Mouse (Mus musculus) ES-E14 (cell line): ENCODE data around the gene Pnpla1. TPM values are rescaled to one million over a fixed set of nuclear protein-coding genes. Genes with fewer than 3 reads are reported as not detected.

Experiments used
- DNase-seq: peaks from one replicate; pipeline ENCODE4 v3.0.0-alpha.2; 2013; ENCODE audit warnings: low read depth, low spot score
- H3K27ac ChIP-seq: 2 replicates; pipeline ENCODE4 v1.5.1; 2012; ENCODE audit warnings: low read depth, mild to moderate bottlenecking, low read length, moderate library complexity, mixed read lengths; ENCODE audit not compliant: poor library complexity, insufficient read depth, severe bottlenecking
- H3K36me3 ChIP-seq: 2 replicates; pipeline ENCODE4 v1.6.1; 2012; ENCODE audit warnings: mild to moderate bottlenecking, low read length, moderate library complexity, mixed read lengths; ENCODE audit not compliant: control insufficient read depth, poor library complexity, insufficient read depth, severe bottlenecking
- H3K4me1 ChIP-seq, 2 experiments: fragments of 150-350 bp in 1 of 2; sonication (generic) in 1 of 2; 2 replicates each; pipeline ENCODE4 v1.6.1; 2012; ENCODE audit warnings: low read length in 2 of 2, mild to moderate bottlenecking in 1 of 2, mixed read lengths in 1 of 2; ENCODE audit not compliant: control insufficient read depth in 2 of 2, insufficient read depth in 2 of 2, poor library complexity in 1 of 2
- H3K4me3 ChIP-seq, 2 experiments: fragments of 150-350 bp in 1 of 2; sonication (generic) in 1 of 2; 2 replicates each; pipeline ENCODE4 v1.5.1; 2012; ENCODE audit warnings: low read length in 2 of 2, low read depth in 1 of 2, mild to moderate bottlenecking in 1 of 2, mixed read lengths in 1 of 2; ENCODE audit not compliant: insufficient read depth in 1 of 2, poor library complexity in 1 of 2, severe bottlenecking in 1 of 2
- H3K9ac ChIP-seq: 2 replicates; pipeline ENCODE4 v1.6.1; 2012; ENCODE audit warnings: low read depth, mild to moderate bottlenecking, low read length, mixed read lengths; ENCODE audit not compliant: poor library complexity, insufficient read depth, severe bottlenecking
- H3K9me3 ChIP-seq: fragments of 150-350 bp; sonication (generic); 2 replicates; pipeline ENCODE4 v1.6.1; 2012; ENCODE audit warnings: low read depth, mild to moderate bottlenecking, low read length; ENCODE audit not compliant: control insufficient read depth, insufficient read depth
- CHD2 ChIP-seq: IDR thresholded peaks from 2 replicates; pipeline ENCODE4 v1.6.1; 2014; ENCODE audit warnings: mild to moderate bottlenecking, low read depth, low read length, inconsistent platforms
- HCFC1 ChIP-seq: IDR thresholded peaks from 2 replicates; pipeline ENCODE4 v1.6.1; 2012; ENCODE audit warnings: low read length, inconsistent platforms, borderline replicate concordance; ENCODE audit not compliant: insufficient read depth
- MAFK ChIP-seq: IDR thresholded peaks from 2 replicates; pipeline ENCODE4 v1.6.1; 2014; ENCODE audit warnings: mild to moderate bottlenecking, low read depth, low read length, inconsistent platforms; ENCODE audit not compliant: insufficient read depth
- ZC3H11A ChIP-seq: IDR thresholded peaks from 2 replicates; pipeline ENCODE4 v1.6.1; 2012; ENCODE audit warnings: low read depth, mild to moderate bottlenecking, inconsistent platforms, low read length, borderline replicate concordance
- ZNF384 ChIP-seq: IDR thresholded peaks from 2 replicates; pipeline ENCODE4 v1.6.1; 2012; ENCODE audit warnings: low read depth, low read length, inconsistent platforms
- in situ Hi-C, 2 experiments: fragments of 600-800 bp; cut with MboI; formaldehyde crosslinking; loops; one replicate each; pipeline ENCODE4 v1.15.1; 2025; ENCODE audit warnings: low sequenced_read_pairs in 2 of 2, inconsistent platforms in 1 of 2; ENCODE audit not compliant: unreplicated experiment in 2 of 2
- total RNA-seq: library from RNA; depleted of rRNA; stranded (reverse); fragments of 300-350 nt; gene quantifications from 2 replicates; pipeline ENCODE4 v1.2.3, GENCODE M21; 2012

Pnpla1 gene
- total RNA-seq, 1 experiment, result 0.27 TPM

GRCm38 (mm10) chr17:28895217-28895875 lies 37.1 kb downstream of the Pnpla1 start:
- TF ChIP-seq MAFK (no peak), HCFC1 (no peak), ZNF384 (no peak)
- Histone ChIP-seq H3K4me3 (peak overlapping the region; percentile 75 to 85), H3K9ac (peak overlapping the region; percentile 94), H3K27ac (peak overlapping the region; percentile 94), H3K4me1 (peaks cover 9 to 13% of the 10 kb centered on the region in 2 experiments), H3K9me3 (0 out of 2 replicates have a peak, but pooled peaks cover 2% of the 10 kb centered on the region), H3K36me3 (peaks cover 10% of the 10 kb centered on the region; the same call in 1 of the 2 replicates)
- in situ Hi-C loops, result no loop called here
- peak; percentile 80 for DNase-seq

- Histone ChIP-seq H3K9ac (peak overlapping the region; percentile 94), H3K4me3 (peak overlapping the region; percentile 75 to 85), H3K36me3 (peaks cover 7% of the 10 kb centered on the region; the same call in 1 of the 2 replicates), H3K27ac (peak overlapping the region; percentile 92), H3K4me1 (peaks cover 9 to 14% of the 10 kb centered on the region in 2 experiments), H3K9me3 (0 out of 2 replicates have a peak, but pooled peaks cover 2% of the 10 kb centered on the region)
- in situ Hi-C loops, result no loop called here
- TF ChIP-seq CHD2, result no peak
- TF ChIP-seq ZC3H11A, result peak; percentile 15; the same call in 1 of the 2 replicates
- TF ChIP-seq HCFC1, result no peak
- no peak for TF ChIP-seq ZNF384
- no peak for TF ChIP-seq MAFK
- no peak for DNase-seq
Measured at GRCm38 (mm10) chr17:28896095-28896780, 38.0 kb downstream of the Pnpla1 start.

GRCm38 (mm10) chr17:28897817-28898216 lies 39.6 kb downstream of the Pnpla1 start:
- in situ Hi-C loops, result no loop called here
- Histone ChIP-seq H3K4me1 (peaks cover 9 to 14% of the 10 kb centered on the region in 2 experiments), H3K9ac (no peak overlapping the region), H3K36me3 (no peaks in the 10 kb centered on the region), H3K9me3 (no peaks in the 10 kb centered on the region), H3K4me3 (no peak overlapping the region), H3K27ac (no peak overlapping the region; the same call in 1 of the 2 replicates)
- TF ChIP-seq HCFC1, result no peak
- DNase-seq, result no peak

GRCm38 (mm10) chr17:28898249-28898648 lies 40.0 kb downstream of the Pnpla1 start:
- no peak for DNase-seq
- Histone ChIP-seq H3K9ac (peak overlapping the region; percentile 23; the same call in 1 of the 2 replicates), H3K9me3 (no peaks in the 10 kb centered on the region), H3K36me3 (no peaks in the 10 kb centered on the region), H3K27ac (no peak overlapping the region; the same call in 1 of the 2 replicates), H3K4me3 (peak overlapping the region; percentile 27 to 31; a peak in 3 of 4 replicates), H3K4me1 (peaks cover 9 to 14% of the 10 kb centered on the region in 2 experiments)
- TF ChIP-seq MAFK, result no peak
- TF ChIP-seq ZC3H11A, result no peak
- TF ChIP-seq CHD2, result no peak
- no peak for TF ChIP-seq ZNF384
- in situ Hi-C loops, result no loop called here
